Mouse (Mus musculus) brain, adult 2 months (tissue): ENCODE data around the gene Xrcc4.

Experiments
- DNase-seq: peaks from one replicate; pipeline ENCODE4 v3.0.0; 2011; ENCODE audit warnings: low read depth, low spot score

Gene Xrcc4

GRCm38 (mm10) chr13:89739696-89740242 lies 349.6 kb downstream of the Xrcc4 start:
- no peak for DNase-seq

- DNase-seq: peak; percentile 57
These were observed 350.4 kb downstream of the Xrcc4 start for GRCm38 (mm10) chr13:89738776-89739695.

GRCm38 (mm10) chr13:89738275-89738674 lies 351.1 kb downstream of the Xrcc4 start:
- no peak for DNase-seq

- DNase-seq: no peak
These were observed 354.3 kb downstream of the Xrcc4 start for GRCm38 (mm10) chr13:89735111-89735510.

- DNase-seq: no peak
These were observed 362.9 kb downstream of the Xrcc4 start for GRCm38 (mm10) chr13:89726492-89726891.
